17 mouse cellular contexts compared by ENCODE assay signal in the genomic region with DNA sequence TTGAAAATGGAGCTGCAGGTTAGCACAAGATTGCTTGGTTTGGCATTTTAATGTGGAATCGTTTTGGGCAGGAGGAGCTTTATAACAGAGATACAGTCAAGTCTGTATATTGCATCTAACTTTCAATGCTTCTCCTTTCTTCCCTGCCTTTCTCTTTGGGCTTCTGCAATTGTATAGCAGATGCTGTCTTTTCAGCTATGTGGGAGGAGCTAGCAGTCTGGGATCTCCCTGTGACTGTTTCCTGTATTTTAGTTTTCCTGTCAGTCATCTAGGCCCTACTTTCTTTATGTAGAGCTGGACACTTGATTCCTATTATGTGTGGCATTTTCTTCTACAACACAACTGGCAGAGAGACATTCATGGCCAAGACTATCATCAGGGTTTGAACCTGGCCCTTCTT.
"Had no signal": no experiment of that assay in that cellular context is flagged by ENCODE, and none has a peak within 500 bp of the region (broad histone marks: within the 10 kb centered on the region; RNA-seq: fewer than 3 reads in every experiment).

No protein-coding gene starts in this region.

- H3K4me3 ChIP-seq: layer of hippocampus, adult 2 months; limb, embryonic 12.5 days; limb, embryonic 15.5 days had no signal

- H3K4me2 ChIP-seq: limb, embryonic 12.5 days; limb, embryonic 15.5 days; liver, embryonic 11.5 days; lung, embryonic 14.5 days; midbrain, embryonic 11.5 days had no signal

- H3K27me3 ChIP-seq: limb, embryonic 12.5 days; limb, embryonic 15.5 days had no signal

- H3K27ac ChIP-seq: kidney, postnatal 0 days; layer of hippocampus, adult 2 months; limb, embryonic 15.5 days; liver, embryonic 14.5 days; macrophage; stomach, postnatal 0 days had no signal

- DNase-seq: kidney, adult 2 months; kidney, postnatal 25 days; layer of hippocampus, adult 9-11 months; left cerebral cortex, postnatal 4 days; liver, postnatal 0 days; lung, embryonic 14.5 days; thymus, postnatal 36 days had no signal

- ATAC-seq: liver, postnatal 0 days; lung, postnatal 0 days had no signal

- H3K9me3 ChIP-seq: limb, embryonic 15.5 days had no signal

- H3K36me3 ChIP-seq: limb, embryonic 12.5 days; limb, embryonic 15.5 days had no signal

- H3K9ac ChIP-seq: limb, embryonic 12.5 days; limb, embryonic 15.5 days; liver, embryonic 14.5 days; liver, postnatal 0 days; lung, embryonic 14.5 days had no signal

- H3K4me1 ChIP-seq: limb, embryonic 15.5 days had no signal
